Mouse (Mus musculus) intestine, embryonic 16.5 days (tissue): Measurements from ENCODE around the gene Poldip3. TPM values are rescaled to one million over a fixed set of nuclear protein-coding genes. Genes with fewer than 3 reads are reported as not detected.
A peak's percentile ranks its signal among the peaks of the same experiment; 100 is the strongest.

Source experiments
- ATAC-seq: fragments of 200-750 bp; cut with Nextera tagmentation; 2 replicates; pipeline ENCODE4 v1.8.0; 2017; ENCODE audit warnings: moderate TSS enrichment, moderate library complexity
- H3K27ac ChIP-seq: fragments of 300-500 bp; sonication (generic); 2 replicates; pipeline ENCODE4 v1.5.1; 2014; ENCODE audit warnings: mild to moderate bottlenecking, low read length
- H3K27me3 ChIP-seq: fragments of 300-500 bp; sonication (generic); replicated peaks from 2 replicates; pipeline ENCODE4 v1.6.1; 2014; ENCODE audit warnings: low read length, control low read depth, mixed read lengths; ENCODE audit not compliant: control insufficient read depth, insufficient read depth
- H3K36me3 ChIP-seq: fragments of 300-500 bp; sonication (generic); 2 replicates; pipeline ENCODE4 v1.6.1; 2014; ENCODE audit warnings: low read length, control low read depth; ENCODE audit not compliant: control insufficient read depth, insufficient read depth
- H3K4me1 ChIP-seq: fragments of 300-500 bp; sonication (generic); 2 replicates; pipeline ENCODE4 v1.6.1; 2014; ENCODE audit warnings: low read length, control low read depth, mixed read lengths; ENCODE audit not compliant: control insufficient read depth, insufficient read depth
- H3K4me2 ChIP-seq: fragments of 300-500 bp; sonication (generic); 2 replicates; pipeline ENCODE4 v1.6.1; 2014; ENCODE audit warnings: low read depth, low read length, control low read depth
- H3K4me3 ChIP-seq: fragments of 300-500 bp; sonication (generic); 2 replicates; pipeline ENCODE4 v1.5.1; 2014; ENCODE audit warnings: mild to moderate bottlenecking, low read length
- H3K9ac ChIP-seq: fragments of 300-500 bp; sonication (generic); 2 replicates; pipeline ENCODE4 v1.6.1; 2014; ENCODE audit warnings: low read depth, low read length
- H3K9me3 ChIP-seq: fragments of 300-500 bp; sonication (generic); 2 replicates; pipeline ENCODE4 v1.6.1; 2016; ENCODE audit warnings: low read length, control low read depth; ENCODE audit not compliant: control insufficient read depth
- WGBS: fragments of 180-500 bp; shearing (Covaris S2); extraction: QIAGEN DNeasy Blood & Tissue Kit; methylation state at CpG from one replicate; pipeline ENCODE4 v1.1.7; 2014; 5-methylcytosine and 5-hydroxymethylcytosine counted together
- polyA plus RNA-seq: library from polyadenylated mRNA; unstranded; fragments of >200 nt; fragmentation: Nextera tagmentation; extraction: Ambion mirVana; gene quantifications from 2 replicates; pipeline ENCODE4 v1.2.1, GENCODE M21; 2015

Gene Poldip3
- polyA plus RNA-seq, result 104 and 106 TPM in 2 replicates

DNA sequence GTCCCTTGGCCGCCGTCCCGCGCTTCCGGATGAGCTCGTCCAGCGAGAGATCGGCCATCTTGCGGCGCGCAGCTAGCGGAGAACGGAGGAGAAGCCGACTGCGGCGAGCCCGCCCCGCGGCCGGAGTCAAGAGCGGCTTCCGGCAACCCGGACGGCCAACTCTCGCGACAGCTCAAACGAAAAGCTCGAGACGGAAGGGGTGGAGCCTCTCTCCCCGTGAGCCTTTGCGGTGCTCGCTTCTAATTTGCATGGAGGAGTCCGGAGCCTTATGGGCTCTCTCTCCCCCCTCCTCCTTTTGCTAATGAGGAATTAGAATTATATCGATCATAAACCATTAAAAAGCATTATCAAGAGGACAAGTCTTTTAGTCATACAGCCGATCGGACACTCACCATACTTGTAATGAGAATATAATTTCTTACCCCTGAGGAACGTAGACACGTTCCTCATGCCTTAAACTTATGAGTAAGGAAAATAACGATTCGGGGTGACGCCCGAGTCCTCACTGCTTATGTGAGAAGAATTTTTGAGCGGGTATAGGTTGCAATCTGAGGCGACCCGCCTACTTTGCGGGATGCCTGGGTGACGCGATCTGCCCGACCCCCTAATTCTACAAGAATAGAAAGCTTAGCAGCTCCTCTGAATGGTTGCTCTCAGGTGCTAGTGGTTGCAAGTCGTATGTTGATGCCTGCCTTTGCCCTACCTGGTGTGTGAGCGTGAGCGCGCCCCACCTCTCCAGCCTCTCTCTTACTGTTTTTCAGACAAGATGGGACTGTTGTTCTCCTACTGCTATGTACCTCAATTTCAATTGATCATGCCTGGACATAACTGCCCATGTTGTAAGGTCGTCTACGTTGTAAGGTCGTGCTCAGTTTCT is at the start of gene Poldip3:
TSS of gene Poldip3 (minus strand) at position 189 of the 877 bp plus-strand sequence.
- under 1% methylated on average over 56 of the region's 56 CpGs for WGBS
- peaks cover 10% of the 10 kb centered on the region; the same call in 1 of the 2 replicates for H3K4me1 ChIP-seq

GRCm38 (mm10) chr15:83193413-83193812 is 44.2 kb upstream of the Poldip3 start:
- no peak overlapping the region for H3K9ac ChIP-seq
- H3K4me3 ChIP-seq, result no peak overlapping the region
- no peaks in the 10 kb centered on the region for H3K36me3 ChIP-seq
- WGBS, result 91% methylated on average over 4 of the region's 4 CpGs
- no peaks in the 10 kb centered on the region for H3K27me3 ChIP-seq
- H3K27ac ChIP-seq, result no peak overlapping the region
- no peak overlapping the region for H3K4me2 ChIP-seq
- H3K9me3 ChIP-seq, result no peaks in the 10 kb centered on the region
- H3K4me1 ChIP-seq, result no peaks in the 10 kb centered on the region
- no peak for ATAC-seq

More for the DNA sequence above, at the start of gene Poldip3:
- ATAC-seq, result peak; percentile 94
- H3K27ac ChIP-seq, result peak within 1 kb of the TSS; percentile 98
- H3K27me3 ChIP-seq, result no peaks in the 10 kb centered on the region
- peak within 1 kb of the TSS; percentile 98 for H3K9ac ChIP-seq
- H3K4me2 ChIP-seq, result peak within 1 kb of the TSS; percentile 79
- H3K36me3 ChIP-seq, result peaks cover 7% of the 10 kb centered on the region; the same call in 1 of the 2 replicates
- H3K4me3 ChIP-seq, result peak within 1 kb of the TSS; percentile 95
- H3K9me3 ChIP-seq, result no peaks in the 10 kb centered on the region

DNA sequence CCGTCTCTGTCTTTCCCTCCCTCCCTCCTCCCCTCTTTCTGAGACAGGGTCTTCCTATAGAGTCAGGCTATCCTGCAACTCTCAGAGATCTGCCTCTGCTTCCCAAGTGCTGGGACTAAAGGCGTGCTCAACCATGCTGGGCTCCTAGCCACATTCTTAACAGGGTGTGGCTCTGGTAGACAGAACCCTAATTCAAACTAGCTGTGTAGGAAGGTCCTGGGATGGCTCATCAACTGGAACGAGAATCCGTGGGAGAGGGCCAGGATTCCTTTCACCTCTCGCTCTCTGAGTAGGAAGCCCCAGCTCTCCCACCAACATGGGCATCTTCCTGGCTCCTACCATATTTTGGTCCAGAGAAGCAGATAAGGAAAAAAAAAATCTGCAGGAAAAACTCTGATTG is 33.2 kb upstream of the Poldip3 start:
- Histone ChIP-seq H3K4me2 (no peak overlapping the region), H3K9me3 (no peaks in the 10 kb centered on the region), H3K9ac (0 out of 2 replicates have a peak overlapping the region, but pooled peaks have one; percentile 6), H3K4me3 (no peak overlapping the region), H3K27me3 (no peaks in the 10 kb centered on the region), H3K36me3 (no peaks in the 10 kb centered on the region), H3K27ac (no peak overlapping the region), H3K4me1 (peaks cover 5% of the 10 kb centered on the region)
- ATAC-seq, result no peak
- WGBS, result 62% methylated on average over 5 of the region's 5 CpGs

DNA sequence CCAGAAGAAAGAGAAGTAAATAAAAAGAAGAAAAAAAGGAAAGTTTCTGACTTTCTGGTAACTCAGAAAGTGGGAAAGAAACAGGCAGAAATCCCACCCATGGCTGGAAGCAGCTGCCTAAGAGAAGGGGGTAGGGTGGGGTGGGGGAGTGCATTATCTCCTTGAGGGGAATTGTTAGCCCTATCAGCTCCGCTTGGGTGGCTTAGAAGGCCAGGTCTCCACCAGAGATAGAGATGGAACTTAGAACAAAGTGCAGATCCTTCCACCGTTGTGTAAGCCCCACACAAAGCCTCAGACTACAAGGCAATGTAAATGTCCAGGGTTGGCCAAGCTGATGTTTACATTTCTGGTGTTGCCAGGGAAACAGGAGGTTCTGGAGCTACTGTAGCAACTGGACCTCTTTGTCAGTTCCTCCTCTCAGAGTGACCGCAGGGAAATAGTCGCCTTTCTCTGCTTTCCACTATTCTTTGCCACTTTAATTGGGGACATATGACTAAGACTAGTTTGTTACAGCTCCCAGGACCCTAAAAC is 32.7 kb upstream of the Poldip3 start:
- 44% methylated on average over 4 of the region's 4 CpGs for WGBS
- H3K27me3 ChIP-seq, result no peaks in the 10 kb centered on the region
- H3K27ac ChIP-seq, result no peak overlapping the region

DNA sequence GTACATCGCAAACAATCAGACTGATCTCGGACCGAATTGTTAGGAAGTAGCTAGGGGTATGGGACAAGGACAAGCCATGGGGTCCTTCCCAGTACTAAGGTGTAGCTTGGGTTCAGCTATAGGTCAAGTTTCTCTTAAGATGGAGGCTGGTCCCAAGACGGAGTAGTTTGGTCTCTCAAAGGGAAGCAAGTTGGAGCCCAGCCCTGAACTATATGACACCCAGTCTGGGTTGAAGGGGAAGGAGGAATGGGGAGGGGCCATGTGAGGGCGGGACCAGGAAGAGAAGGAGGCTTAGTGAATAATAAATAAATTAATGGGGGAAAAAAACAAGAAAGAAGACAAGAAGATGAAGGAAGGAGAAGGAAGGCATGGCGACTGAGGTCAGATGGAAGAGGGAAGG is 30.8 kb upstream of the Poldip3 start:
- Histone ChIP-seq H3K4me3 (no peak overlapping the region), H3K4me2 (no peak overlapping the region), H3K4me1 (peaks cover 8% of the 10 kb centered on the region), H3K9ac (no peak overlapping the region), H3K9me3 (no peaks in the 10 kb centered on the region), H3K27ac (no peak overlapping the region), H3K27me3 (no peaks in the 10 kb centered on the region), H3K36me3 (no peaks in the 10 kb centered on the region)
- 86% methylated on average over 6 of the region's 6 CpGs for WGBS
- no peak for ATAC-seq

More for the DNA sequence above, 32.7 kb upstream of the Poldip3 start:
- Histone ChIP-seq H3K4me3 (no peak overlapping the region), H3K4me2 (no peak overlapping the region), H3K9me3 (no peaks in the 10 kb centered on the region), H3K36me3 (no peaks in the 10 kb centered on the region), H3K9ac (0 out of 2 replicates have a peak overlapping the region, but pooled peaks have one; percentile 6), H3K4me1 (peaks cover 5% of the 10 kb centered on the region)
- ATAC-seq, result no peak

DNA sequence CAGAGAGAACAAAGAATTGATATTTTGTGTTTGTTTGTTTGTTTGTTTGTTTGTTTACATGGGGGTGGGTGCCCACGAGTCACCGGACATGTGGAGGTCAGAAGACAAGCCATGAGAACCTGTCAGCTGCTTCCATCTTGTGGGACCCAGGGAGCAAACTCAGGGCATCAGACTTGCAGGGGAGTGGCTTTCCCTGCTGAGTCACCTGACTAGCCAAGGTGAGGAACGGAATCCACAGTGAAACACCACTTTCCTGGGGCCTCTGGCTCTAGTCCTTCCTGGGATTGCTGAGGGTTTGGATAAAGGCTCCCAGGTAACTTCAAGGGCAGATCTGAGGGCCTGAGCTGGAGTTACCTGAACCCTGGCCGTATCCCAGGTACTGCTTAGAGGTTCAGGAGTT is 27.5 kb upstream of the Poldip3 start:
- Histone ChIP-seq H3K36me3 (no peaks in the 10 kb centered on the region), H3K27ac (no peak overlapping the region), H3K4me2 (no peak overlapping the region), H3K4me1 (peaks cover 9% of the 10 kb centered on the region), H3K27me3 (no peaks in the 10 kb centered on the region), H3K9ac (no peak overlapping the region), H3K9me3 (no peaks in the 10 kb centered on the region), H3K4me3 (no peak overlapping the region)
- 57% methylated on average over 4 of the region's 4 CpGs for WGBS
- no peak for ATAC-seq

DNA sequence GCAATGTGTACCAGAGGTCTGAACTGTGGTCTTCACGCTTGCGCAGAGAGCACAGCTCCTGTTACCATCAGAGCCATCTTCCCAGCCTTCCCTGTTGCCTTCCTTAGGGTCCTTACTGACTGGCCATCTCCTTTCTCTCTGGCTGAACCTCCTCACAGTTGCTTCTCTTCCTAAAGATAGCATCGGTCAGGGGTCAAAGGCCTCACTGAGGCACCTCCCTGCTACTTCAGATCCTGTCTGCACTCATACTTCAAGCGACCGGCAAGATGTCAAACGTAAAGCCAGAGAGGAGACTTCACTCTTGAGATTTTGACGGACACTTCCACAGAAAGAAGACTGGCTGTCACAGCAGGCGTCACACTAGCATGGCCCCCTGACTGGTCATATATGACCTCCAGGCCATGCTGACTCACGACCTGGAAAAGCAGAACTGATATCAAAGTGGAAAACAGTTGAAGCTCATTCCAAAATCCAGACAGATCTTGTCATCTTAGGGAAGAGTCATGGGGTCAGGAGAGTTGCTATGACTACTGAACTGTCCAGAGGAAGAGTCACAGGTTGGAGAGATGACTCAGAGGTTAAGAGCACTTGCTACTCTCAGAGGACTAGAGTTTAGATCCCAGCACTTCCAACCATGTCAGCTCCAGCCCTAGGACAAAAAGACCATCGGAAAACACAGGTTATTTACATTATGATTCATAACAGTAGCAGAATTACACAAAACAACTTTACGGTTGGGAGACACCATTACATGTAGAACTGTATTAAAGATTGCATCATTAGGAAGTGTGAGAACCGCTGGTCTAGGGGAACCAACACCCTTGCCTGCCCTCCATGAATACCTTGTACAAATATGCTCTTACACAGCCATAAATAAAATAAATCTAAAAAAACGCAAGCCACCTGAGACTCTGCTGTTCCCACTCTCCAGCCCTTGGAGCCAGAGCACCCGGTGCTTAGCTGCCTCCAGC is 25.0 kb upstream of the Poldip3 start:
- H3K27ac ChIP-seq, result no peak overlapping the region
- WGBS, result 85% methylated on average over 14 of the region's 14 CpGs
- H3K9me3 ChIP-seq, result no peaks in the 10 kb centered on the region
- no peak overlapping the region for H3K9ac ChIP-seq
- H3K4me2 ChIP-seq, result no peak overlapping the region
- no peaks in the 10 kb centered on the region for H3K36me3 ChIP-seq
- H3K27me3 ChIP-seq, result no peaks in the 10 kb centered on the region
- H3K4me3 ChIP-seq, result no peak overlapping the region
- no peak for ATAC-seq
- peaks cover 24% of the 10 kb centered on the region for H3K4me1 ChIP-seq

GRCm38 (mm10) chr15:83172492-83173429 is 23.6 kb upstream of the Poldip3 start, which contains the start of gene Cyb5r3:
Gene Cyb5r3 (minus strand): TSS chr15:83172592.
- H3K27ac ChIP-seq, result peak within 1 kb of the TSS; percentile 94
- 30% methylated on average over 28 of the region's 28 CpGs for WGBS
- peak within 1 kb of the TSS; percentile 85 for H3K9ac ChIP-seq
- H3K27me3 ChIP-seq, result no peaks in the 10 kb centered on the region
- H3K4me1 ChIP-seq, result peaks cover 27% of the 10 kb centered on the region
- H3K9me3 ChIP-seq, result no peaks in the 10 kb centered on the region
- H3K36me3 ChIP-seq, result no peaks in the 10 kb centered on the region
- peak within 1 kb of the TSS; percentile 71 for H3K4me3 ChIP-seq
- peak within 1 kb of the TSS; percentile 92 for H3K4me2 ChIP-seq
- peak; percentile 71 for ATAC-seq
